Mouse (Mus musculus) lung, postnatal 0 days (tissue): ENCODE measurements around the gene Hectd4.

ENCODE experiments used
- CTCF ChIP-seq: IDR thresholded peaks from 2 replicates; pipeline ENCODE4 v1.5.1; 2016; ENCODE audit warnings: antibody characterized with exemption, mild to moderate bottlenecking
- EP300 ChIP-seq: IDR thresholded peaks from 2 replicates; pipeline ENCODE4 v1.6.1; 2016; ENCODE audit warnings: antibody characterized with exemption, mild to moderate bottlenecking, control low read depth

GRCm38 (mm10) chr5:121216126-121216446 lies 3.9 kb upstream of the Hectd4 start:
- TF ChIP-seq CTCF: no peak
- no peak for TF ChIP-seq EP300
